Mouse (Mus musculus): Measurements from ENCODE around the gene Hdac10.

The Hdac10 gene

GRCm38 (mm10) chr15:89148496-89149270, 20.2 kb upstream of the Hdac10 start:
- no peak for DNase-seq (ENCODE audit: low spot score in 2 of 2)

- DNase-seq (ENCODE audit: low spot score in 2 of 2) = no peak
Observed at GRCm38 (mm10) chr15:89147895-89148294, 19.4 kb upstream of the Hdac10 start.

GRCm38 (mm10) chr15:89147456-89147855, 19.0 kb upstream of the Hdac10 start:
- no peak for DNase-seq (ENCODE audit: low spot score in 2 of 2)

- DNase-seq (ENCODE audit: low spot score in 2 of 2) = peak in 1 of 2 experiments; percentile 66
Observed at GRCm38 (mm10) chr15:89147024-89147423, 18.5 kb upstream of the Hdac10 start.

GRCm38 (mm10) chr15:89146537-89146936, 18.0 kb upstream of the Hdac10 start:
- peak; percentile 75 for DNase-seq (ENCODE audit: low spot score in 2 of 2)

- DNase-seq (ENCODE audit: low spot score in 2 of 2) = no peak
Observed at GRCm38 (mm10) chr15:89145813-89146350, 17.4 kb upstream of the Hdac10 start.

- DNase-seq (ENCODE audit: low spot score in 2 of 2) = no peak
Observed at GRCm38 (mm10) chr15:89144965-89145364, 16.5 kb upstream of the Hdac10 start.

GRCm38 (mm10) chr15:89143134-89143533, 14.6 kb upstream of the Hdac10 start:
- DNase-seq (ENCODE audit: low spot score in 2 of 2) = no peak

GRCm38 (mm10) chr15:89141905-89142304, 13.4 kb upstream of the Hdac10 start:
- no peak for DNase-seq (ENCODE audit: low spot score in 2 of 2)

- DNase-seq (ENCODE audit: low spot score in 2 of 2) = no peak
Observed at GRCm38 (mm10) chr15:89141443-89141842, 12.9 kb upstream of the Hdac10 start.

GRCm38 (mm10) chr15:89140659-89141252, 12.3 kb upstream of the Hdac10 start, which contains the start of gene Mapk12:
Gene Mapk12 (minus strand): TSS chr15:89140703.
- peak in 1 of 2 experiments; percentile 51 for DNase-seq (ENCODE audit: low spot score in 2 of 2)

GRCm38 (mm10) chr15:89140048-89140658, 11.7 kb upstream of the Hdac10 start:
- peak; percentile 78 to 86 for DNase-seq (ENCODE audit: low spot score in 2 of 2)

GRCm38 (mm10) chr15:89138531-89138930, 10.0 kb upstream of the Hdac10 start:
- no peak for DNase-seq (ENCODE audit: low spot score in 2 of 2)

- DNase-seq (ENCODE audit: low spot score in 2 of 2) = no peak
Observed at GRCm38 (mm10) chr15:89138046-89138405, 9.5 kb upstream of the Hdac10 start.

GRCm38 (mm10) chr15:89137378-89138045, 9.0 kb upstream of the Hdac10 start:
- no peak for DNase-seq (ENCODE audit: low spot score in 2 of 2)

- DNase-seq (ENCODE audit: low spot score in 2 of 2) = no peak
Observed at GRCm38 (mm10) chr15:89136461-89137155, 8.1 kb upstream of the Hdac10 start.

- no peak for DNase-seq (ENCODE audit: low spot score in 2 of 2)
Observed at GRCm38 (mm10) chr15:89131316-89131715, 2.8 kb upstream of the Hdac10 start.

- DNase-seq (ENCODE audit: low spot score in 2 of 2) = no peak
Observed at GRCm38 (mm10) chr15:89130245-89130644, 1.7 kb upstream of the Hdac10 start.

- DNase-seq (ENCODE audit: low spot score in 2 of 2) = no peak
Observed at GRCm38 (mm10) chr15:89127364-89127940, 1.0 kb downstream of the Hdac10 start.

GRCm38 (mm10) chr15:89126622-89127021, 1.9 kb downstream of the Hdac10 start:
- DNase-seq (ENCODE audit: low spot score in 2 of 2) = no peak

- DNase-seq (ENCODE audit: low spot score in 2 of 2) = no peak
Observed at GRCm38 (mm10) chr15:89125351-89125750, 3.1 kb downstream of the Hdac10 start.
